Mouse (Mus musculus) thymus, postnatal 36 days (tissue): ENCODE measurements around the gene Trip10.

ENCODE experiments used
- DNase-seq, 2 experiments: peaks; one replicate each; pipeline ENCODE4 v3.0.0; 2022; ENCODE audit warnings: mixed read lengths in 2 of 2

Gene Trip10

GRCm38 (mm10) chr17:57292968-57293367 lies 43.7 kb downstream of the Trip10 start:
- DNase-seq = no peak

- DNase-seq = no peak
These were observed 46.7 kb downstream of the Trip10 start for GRCm38 (mm10) chr17:57295935-57296334.

- DNase-seq = no peak
These were observed 47.8 kb downstream of the Trip10 start for GRCm38 (mm10) chr17:57297040-57297439.

- peak; percentile 30 to 43 for DNase-seq
These were observed 56.3 kb downstream of the Trip10 start for GRCm38 (mm10) chr17:57305593-57305992.

- no peak for DNase-seq
These were observed 57.8 kb downstream of the Trip10 start for GRCm38 (mm10) chr17:57307074-57307473.

GRCm38 (mm10) chr17:57311801-57312200 lies 62.5 kb downstream of the Trip10 start:
- no peak for DNase-seq
